Mouse (Mus musculus) embryo, embryonic 10 days (tissue): Measurements from ENCODE around the gene Pmpca.
A peak's percentile ranks its signal among the peaks of the same experiment; 100 is the strongest.

Source experiments
- DNase-seq: peaks from one replicate; pipeline ENCODE4 v3.0.0-alpha.2; 2015; ENCODE audit warnings: low spot score

Pmpca gene

GRCm38 (mm10) chr2:26389154-26389690, at the start of gene Pmpca, which contains the start of gene Entr1:
TSS of gene Pmpca (plus strand) at chr2:26389339.
TSS of gene Entr1 (minus strand) at chr2:26389316.
- DNase-seq, result peak; percentile 91

- no peak for DNase-seq
Observed at GRCm38 (mm10) chr2:26341510-26341981, 47.6 kb upstream of the Pmpca start.

GRCm38 (mm10) chr2:26342044-26342443, 47.1 kb upstream of the Pmpca start:
- DNase-seq, result no peak

GRCm38 (mm10) chr2:26342609-26343490, 46.3 kb upstream of the Pmpca start:
- DNase-seq, result no peak

- no peak for DNase-seq
Observed at GRCm38 (mm10) chr2:26348241-26348640, 40.9 kb upstream of the Pmpca start.

- peak; percentile 96 for DNase-seq
Observed at GRCm38 (mm10) chr2:26351358-26352290, 37.5 kb upstream of the Pmpca start, which contains the start of gene Dnlz. TSS of gene Dnlz (minus strand) at chr2:26352110.

- DNase-seq, result peak; percentile 20
Observed at GRCm38 (mm10) chr2:26352291-26352910, 36.7 kb upstream of the Pmpca start.

- DNase-seq, result no peak
Observed at GRCm38 (mm10) chr2:26353066-26353980, 35.8 kb upstream of the Pmpca start.

- no peak for DNase-seq
Observed at GRCm38 (mm10) chr2:26354401-26354800, 34.7 kb upstream of the Pmpca start.

GRCm38 (mm10) chr2:26356231-26356630, 32.9 kb upstream of the Pmpca start:
- no peak for DNase-seq

- no peak for DNase-seq
Observed at GRCm38 (mm10) chr2:26356678-26357077, 32.5 kb upstream of the Pmpca start.

- DNase-seq, result no peak
Observed at GRCm38 (mm10) chr2:26357484-26357883, 31.7 kb upstream of the Pmpca start.

- no peak for DNase-seq
Observed at GRCm38 (mm10) chr2:26358667-26359320, 30.3 kb upstream of the Pmpca start.

- no peak for DNase-seq
Observed at GRCm38 (mm10) chr2:26359983-26360382, 29.2 kb upstream of the Pmpca start.

GRCm38 (mm10) chr2:26360772-26361171, 28.4 kb upstream of the Pmpca start, which contains the start of gene Card9:
TSS of gene Card9 (minus strand) at chr2:26360918.
- no peak for DNase-seq

GRCm38 (mm10) chr2:26362991-26363390, 26.1 kb upstream of the Pmpca start:
- DNase-seq, result no peak

- no peak for DNase-seq
Observed at GRCm38 (mm10) chr2:26363481-26363880, 25.7 kb upstream of the Pmpca start.

- no peak for DNase-seq
Observed at GRCm38 (mm10) chr2:26364738-26365465, 24.2 kb upstream of the Pmpca start.

GRCm38 (mm10) chr2:26367911-26368310, 21.2 kb upstream of the Pmpca start:
- no peak for DNase-seq
